In the genomic region with DNA sequence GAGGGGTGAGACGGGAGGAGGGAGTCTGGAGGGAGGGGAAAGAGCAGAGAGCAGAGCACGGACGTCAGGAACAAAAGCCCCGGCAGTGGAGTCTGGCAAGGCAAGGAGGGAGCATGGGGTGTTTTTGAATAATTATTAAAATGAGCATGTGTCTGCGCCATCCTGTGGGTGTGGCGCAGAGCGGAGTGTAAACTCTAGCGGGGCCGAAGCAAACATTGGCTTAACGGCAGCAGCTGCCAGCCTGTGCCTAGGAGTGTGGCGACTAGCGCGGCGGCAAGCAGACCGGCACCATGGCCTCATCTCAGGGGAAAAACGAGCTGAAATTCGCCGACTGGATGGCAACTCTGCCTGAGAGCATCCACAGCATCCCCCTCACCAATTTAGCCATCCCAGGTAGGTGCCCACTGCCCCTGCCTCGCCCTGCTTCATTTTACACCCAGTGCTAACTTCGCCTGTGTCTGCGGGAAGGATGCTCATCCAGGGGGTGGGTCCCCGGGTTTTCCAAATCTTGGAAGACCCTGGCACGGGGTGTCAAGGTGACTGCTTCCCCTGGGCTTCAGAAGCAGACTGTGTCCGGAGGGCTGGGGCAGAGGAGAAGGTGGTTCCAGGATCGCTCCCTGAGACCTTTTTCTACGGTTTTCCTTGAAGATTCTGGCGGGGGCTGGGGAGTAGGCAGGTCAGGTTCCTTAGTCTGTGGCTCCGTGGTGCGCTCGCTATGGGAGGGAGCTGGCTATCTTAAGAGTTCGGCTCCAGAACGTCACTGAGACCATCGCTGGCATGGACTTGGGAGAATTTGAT, we compare ENCODE assay signal across 8 mouse cellular contexts. TPM values are rescaled to one million over a fixed set of nuclear protein-coding genes. Genes with fewer than 3 reads are reported as not detected.
DNase-seq lines count a peak whose midpoint lies in the region; ATAC-seq lines count a peak whose summit lies in the region.

A gene (plus strand): TSS at position 69 of the 798 bp plus-strand sequence.

- H3K9me3 ChIP-seq in hindbrain, embryonic 13.5 days: no peaks in the 10 kb centered on the region
- no peaks in the 10 kb centered on the region for H3K9me3 ChIP-seq in midbrain, embryonic 12.5 days

- peak within 1 kb of the TSS; percentile 74 for H3K27ac ChIP-seq in hindbrain, embryonic 13.5 days
- peak within 1 kb of the TSS; percentile 68 for H3K27ac ChIP-seq in midbrain, embryonic 12.5 days (replicated peaks)

- H3K4me2 ChIP-seq in hindbrain, embryonic 13.5 days: peak within 1 kb of the TSS; percentile 74
- peak within 1 kb of the TSS; percentile 91 for H3K4me2 ChIP-seq in midbrain, embryonic 12.5 days (replicated peaks)

- peak within 1 kb of the TSS; percentile 76 for H3K9ac ChIP-seq in hindbrain, embryonic 13.5 days
- peak within 1 kb of the TSS; percentile 69 for H3K9ac ChIP-seq in midbrain, embryonic 12.5 days (replicated peaks)

- no peaks in the 10 kb centered on the region for H3K36me3 ChIP-seq in hindbrain, embryonic 13.5 days
- no peaks in the 10 kb centered on the region for H3K36me3 ChIP-seq in midbrain, embryonic 12.5 days

- H3K27me3 ChIP-seq in hindbrain, embryonic 13.5 days: no peaks in the 10 kb centered on the region
- H3K27me3 ChIP-seq in midbrain, embryonic 12.5 days: no peaks in the 10 kb centered on the region

- H3K4me3 ChIP-seq in hindbrain, embryonic 13.5 days: peak within 1 kb of the TSS; percentile 59
- peak within 1 kb of the TSS; percentile 63 for H3K4me3 ChIP-seq in midbrain, embryonic 12.5 days

- H3K4me1 ChIP-seq in hindbrain, embryonic 13.5 days (replicated peaks): peaks cover 30% of the 10 kb centered on the region
- H3K4me1 ChIP-seq in midbrain, embryonic 12.5 days: peaks cover 11% of the 10 kb centered on the region

- under 1% methylated on average over 33 of the region's 33 CpGs for WGBS in hindbrain, embryonic 13.5 days
- WGBS in midbrain, embryonic 12.5 days: under 1% methylated on average over 33 of the region's 33 CpGs

- peak; percentile 90 for ATAC-seq in hindbrain, embryonic 13.5 days (ENCODE audit: low FRiP score)
- ATAC-seq in midbrain, embryonic 12.5 days (ENCODE audit: low FRiP score, low read depth): peak; percentile 97

- DNase-seq in ovary, postnatal 36 days (ENCODE audit: low spot score): peak; percentile 5
- no peak for DNase-seq in ovary, postnatal 10 days (ENCODE audit: low spot score)
- DNase-seq in embryo, embryonic 11.5 days (ENCODE audit: low read depth, low spot score): peak; percentile 27
- DNase-seq in layer of hippocampus, postnatal 10 days (ENCODE audit: low spot score in 2 of 2): peak; percentile 28 to 47
- no peak for DNase-seq in thymus, postnatal 25 days
- DNase-seq in thymus, postnatal 14 days: no peak

RNA-seq across cellular contexts. Expression of the gene that starts here (rescaled TPM):
- 55.1 and 64.3 TPM in 2 replicates for polyA plus RNA-seq in hindbrain, embryonic 13.5 days (2015; fragmentation: Nextera tagmentation; extraction: Ambion mirVana)
- total RNA-seq in layer of hippocampus, postnatal 10 days (2021): 10 to 100 TPM; 27.0 to 30.7 TPM
- 29.4 and 34.0 TPM in 2 replicates for polyA plus RNA-seq in midbrain, embryonic 12.5 days (2016; fragmentation: Nextera tagmentation; extraction: Ambion mirVana)

Comparison
In these comparisons a context has a peak if more than half of its experiments do, and no peak if none do; other contexts are left out.
1. DNase-seq: peak in ovary, postnatal 36 days (single experiment), embryo, embryonic 11.5 days (single experiment) and layer of hippocampus, postnatal 10 days (2 of 2); none in ovary, postnatal 10 days (single experiment), thymus, postnatal 25 days (single experiment) and thymus, postnatal 14 days (single experiment).